Mouse (Mus musculus): ENCODE data around the gene Usp49.

GRCm38 (mm10) chr17:47730633-47731575 is 100.4 kb downstream of the Usp49 start:
- TF ChIP-seq TCF12 (IDR thresholded peaks at IDR 0.05; ENCODE audit: insufficient read depth, poor library complexity, severe bottlenecking): no peak
- TF ChIP-seq POLR2A (IDR thresholded peaks at IDR 0.05; ENCODE audit: insufficient read length, low read depth): no peak

Data from myocyte (in vitro differentiated cells).